Mouse (Mus musculus): ENCODE results near the gene Fut8. TPM values are rescaled to one million over a fixed set of nuclear protein-coding genes. Genes with fewer than 3 reads are reported as not detected.

Gene Fut8
- polyA plus RNA-seq (2015; fragmentation: Nextera tagmentation; extraction: Ambion mirVana), result 9.1 and 10.1 TPM in 2 replicates

- Histone ChIP-seq H3K27ac (ENCODE audit: low read depth, low read length) (peak within 1 kb of the TSS; percentile 87), H3K27me3 (replicated peaks; ENCODE audit: control insufficient read depth, insufficient read depth, low read length) (peaks cover 39% of the 10 kb centered on the region), H3K4me1 (replicated peaks; ENCODE audit: control insufficient read depth, insufficient read depth, low read length) (no peaks in the 10 kb centered on the region), H3K9ac (ENCODE audit: low read depth, low read length) (peak within 1 kb of the TSS; percentile 67), H3K4me2 (replicated peaks; ENCODE audit: low read depth) (peak within 1 kb of the TSS; percentile 87), H3K4me3 (ENCODE audit: low read depth, low read length) (peak within 1 kb of the TSS; percentile 81), H3K36me3 (ENCODE audit: control insufficient read depth, insufficient read depth) (no peaks in the 10 kb centered on the region), H3K9me3 (ENCODE audit: control insufficient read depth) (no peaks in the 10 kb centered on the region)
- under 1% methylated on average over 46 of the region's 46 CpGs for WGBS
- no peak for TF ChIP-seq CTCF (IDR thresholded peaks at IDR 0.05; ENCODE audit: low read depth)
- peak; percentile 58 for ATAC-seq
Measured at GRCm38 (mm10) chr12:77237950-77238530, at the start of gene Fut8. Fut8 (plus strand) TSS chr12:77238125.

DNA sequence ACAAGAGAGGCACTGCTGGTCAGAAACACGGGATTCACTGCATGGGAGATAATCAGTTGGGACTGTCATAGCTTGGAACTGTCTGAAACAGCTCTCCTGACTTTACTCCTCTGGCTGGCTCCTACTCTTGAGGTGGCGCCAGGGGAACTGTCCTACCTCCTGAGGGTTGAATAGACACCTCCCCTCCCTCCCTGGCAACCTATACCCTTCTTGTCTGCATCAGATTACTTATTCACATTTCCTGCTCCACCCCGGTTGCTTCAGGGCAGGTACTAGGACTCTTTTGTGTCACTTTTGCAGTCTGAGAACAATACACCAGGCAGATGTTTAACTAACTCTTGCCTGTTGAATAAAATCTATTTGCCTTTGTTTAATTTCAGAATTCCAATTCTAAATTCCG is 48.8 kb upstream of the Fut8 start:
- no peaks in the 10 kb centered on the region for H3K4me1 ChIP-seq (replicated peaks; ENCODE audit: control insufficient read depth, insufficient read depth, low read length)
- no peak overlapping the region for H3K4me2 ChIP-seq (replicated peaks; ENCODE audit: low read depth)
- no peak for TF ChIP-seq CTCF (IDR thresholded peaks at IDR 0.05; ENCODE audit: low read depth)
- no peak for ATAC-seq
- H3K27me3 ChIP-seq (replicated peaks; ENCODE audit: control insufficient read depth, insufficient read depth, low read length), result peaks cover 31% of the 10 kb centered on the region
- no peak overlapping the region for H3K27ac ChIP-seq (ENCODE audit: low read depth, low read length)
- no peak overlapping the region for H3K9ac ChIP-seq (ENCODE audit: low read depth, low read length)
- 35% methylated on average over 4 of the region's 4 CpGs for WGBS
- H3K4me3 ChIP-seq (ENCODE audit: low read depth, low read length), result no peak overlapping the region
- no peaks in the 10 kb centered on the region for H3K36me3 ChIP-seq (ENCODE audit: control insufficient read depth, insufficient read depth)
- no peaks in the 10 kb centered on the region for H3K9me3 ChIP-seq (ENCODE audit: control insufficient read depth)

- Histone ChIP-seq H3K9ac (ENCODE audit: low read depth, low read length) (no peak overlapping the region), H3K27me3 (replicated peaks; ENCODE audit: control insufficient read depth, insufficient read depth, low read length) (peaks cover 34% of the 10 kb centered on the region), H3K9me3 (ENCODE audit: control insufficient read depth) (no peaks in the 10 kb centered on the region), H3K36me3 (ENCODE audit: control insufficient read depth, insufficient read depth) (no peaks in the 10 kb centered on the region), H3K4me1 (replicated peaks; ENCODE audit: control insufficient read depth, insufficient read depth, low read length) (no peaks in the 10 kb centered on the region), H3K4me2 (replicated peaks; ENCODE audit: low read depth) (no peak overlapping the region), H3K27ac (ENCODE audit: low read depth, low read length) (no peak overlapping the region), H3K4me3 (ENCODE audit: low read depth, low read length) (no peak overlapping the region)
- 85% methylated on average over 3 of the region's 3 CpGs for WGBS
- ATAC-seq, result no peak
- TF ChIP-seq CTCF (IDR thresholded peaks at IDR 0.05; ENCODE audit: low read depth), result no peak
Measured at GRCm38 (mm10) chr12:77189933-77190446, 47.9 kb upstream of the Fut8 start.

DNA sequence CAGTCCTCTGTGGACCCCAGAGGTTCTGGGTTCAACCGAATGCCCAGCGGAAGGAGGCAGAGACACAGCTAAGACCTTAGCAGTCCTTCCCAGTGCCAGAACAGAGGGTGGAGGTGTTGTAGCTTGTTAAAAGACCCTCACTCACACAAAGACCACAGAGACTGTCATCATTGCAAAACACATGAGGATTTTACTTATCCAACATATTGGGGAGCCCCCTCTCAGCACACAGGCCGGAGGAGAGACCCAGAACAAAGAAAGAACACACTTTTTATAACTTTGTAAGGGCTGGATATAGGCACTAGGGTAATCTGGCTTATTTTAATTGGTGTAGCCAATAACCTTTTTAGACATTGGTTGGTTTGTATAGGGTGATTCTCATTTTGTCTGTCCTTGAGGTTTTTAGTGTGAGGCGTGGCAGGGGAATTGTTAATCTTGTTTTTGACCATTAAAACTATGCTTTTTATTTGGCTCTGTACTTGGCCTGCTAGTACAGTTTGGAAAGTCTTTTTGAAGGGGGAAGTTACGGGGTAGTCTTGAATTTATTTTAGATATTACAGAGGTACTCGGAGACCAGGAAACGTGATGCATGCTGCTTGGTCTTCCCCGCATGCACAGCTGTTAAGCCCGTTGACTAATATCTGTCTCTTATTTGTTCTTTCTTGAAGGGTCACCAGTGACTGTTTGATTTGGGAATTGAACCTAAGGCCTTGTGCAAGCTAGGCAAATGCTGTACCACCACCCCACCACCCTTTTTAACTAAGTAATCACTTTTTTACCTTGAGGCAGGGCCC is 46.2 kb upstream of the Fut8 start:
- Histone ChIP-seq H3K9me3 (ENCODE audit: control insufficient read depth) (no peaks in the 10 kb centered on the region), H3K36me3 (ENCODE audit: control insufficient read depth, insufficient read depth) (no peaks in the 10 kb centered on the region), H3K27ac (ENCODE audit: low read depth, low read length) (no peak overlapping the region), H3K27me3 (replicated peaks; ENCODE audit: control insufficient read depth, insufficient read depth, low read length) (peaks cover 44% of the 10 kb centered on the region), H3K4me3 (ENCODE audit: low read depth, low read length) (no peak overlapping the region), H3K9ac (ENCODE audit: low read depth, low read length) (no peak overlapping the region), H3K4me2 (replicated peaks; ENCODE audit: low read depth) (no peak overlapping the region), H3K4me1 (replicated peaks; ENCODE audit: control insufficient read depth, insufficient read depth, low read length) (no peaks in the 10 kb centered on the region)
- WGBS, result 88% methylated on average over 9 of the region's 9 CpGs
- TF ChIP-seq CTCF (IDR thresholded peaks at IDR 0.05; ENCODE audit: low read depth), result no peak
- ATAC-seq, result no peak

DNA sequence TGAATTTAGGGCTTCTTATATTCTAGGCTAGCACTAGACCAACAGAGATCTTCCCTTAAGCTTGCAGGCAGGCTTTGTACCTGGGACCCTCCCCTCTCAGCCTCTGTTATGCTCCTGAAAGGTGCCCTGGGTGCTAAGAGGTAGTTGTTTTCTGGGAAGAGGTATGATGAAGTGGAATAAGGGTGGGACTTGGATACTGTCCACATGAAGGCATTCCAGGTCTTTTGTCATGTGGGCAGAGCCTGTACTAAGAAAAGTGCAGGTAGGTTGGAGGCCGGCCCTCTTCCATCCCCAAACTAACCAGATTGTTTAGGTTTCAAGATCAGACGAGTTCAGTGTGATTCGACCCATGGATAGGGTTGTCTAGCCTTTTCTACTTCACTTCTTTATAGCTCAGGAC is 45.2 kb upstream of the Fut8 start:
- Histone ChIP-seq H3K9ac (ENCODE audit: low read depth, low read length) (no peak overlapping the region), H3K36me3 (ENCODE audit: control insufficient read depth, insufficient read depth) (no peaks in the 10 kb centered on the region), H3K9me3 (ENCODE audit: control insufficient read depth) (no peaks in the 10 kb centered on the region), H3K4me2 (replicated peaks; ENCODE audit: low read depth) (no peak overlapping the region), H3K4me3 (ENCODE audit: low read depth, low read length) (no peak overlapping the region), H3K27me3 (replicated peaks; ENCODE audit: control insufficient read depth, insufficient read depth, low read length) (peaks cover 54% of the 10 kb centered on the region), H3K27ac (ENCODE audit: low read depth, low read length) (no peak overlapping the region), H3K4me1 (replicated peaks; ENCODE audit: control insufficient read depth, insufficient read depth, low read length) (no peaks in the 10 kb centered on the region)
- no peak for ATAC-seq
- TF ChIP-seq CTCF (IDR thresholded peaks at IDR 0.05; ENCODE audit: low read depth), result no peak
- WGBS, result 55% methylated on average over 3 of the region's 3 CpGs

DNA sequence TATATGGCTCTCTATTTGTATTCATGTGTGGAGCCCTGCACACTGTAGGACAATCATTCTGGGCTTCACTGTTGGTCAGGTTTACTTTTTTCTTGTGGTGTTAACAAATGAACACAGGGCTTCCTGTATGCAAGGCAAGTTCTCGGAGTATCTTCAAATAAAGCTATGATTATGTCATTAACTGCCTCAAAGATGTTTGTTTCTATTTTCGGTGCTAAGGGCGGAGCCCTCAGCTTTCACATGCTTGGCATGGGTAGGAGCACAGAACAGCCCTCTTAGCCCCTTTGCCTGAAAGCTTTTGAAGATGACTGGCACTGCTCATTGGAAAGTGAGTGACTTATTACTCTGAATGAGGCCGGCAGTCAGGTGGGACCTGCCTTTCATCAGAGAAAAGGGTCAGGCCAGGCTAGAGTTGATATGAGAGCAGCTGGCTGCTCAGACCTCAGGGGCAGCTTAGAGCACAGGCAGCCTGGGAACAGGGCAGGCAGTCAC is 44.7 kb upstream of the Fut8 start:
- Histone ChIP-seq H3K4me1 (replicated peaks; ENCODE audit: control insufficient read depth, insufficient read depth, low read length) (no peaks in the 10 kb centered on the region), H3K9me3 (ENCODE audit: control insufficient read depth) (no peaks in the 10 kb centered on the region), H3K4me2 (replicated peaks; ENCODE audit: low read depth) (no peak overlapping the region), H3K27ac (ENCODE audit: low read depth, low read length) (no peak overlapping the region), H3K36me3 (ENCODE audit: control insufficient read depth, insufficient read depth) (no peaks in the 10 kb centered on the region), H3K27me3 (replicated peaks; ENCODE audit: control insufficient read depth, insufficient read depth, low read length) (peaks cover 52% of the 10 kb centered on the region), H3K9ac (ENCODE audit: low read depth, low read length) (no peak overlapping the region), H3K4me3 (ENCODE audit: low read depth, low read length) (no peak overlapping the region)
- no peak for TF ChIP-seq CTCF (IDR thresholded peaks at IDR 0.05; ENCODE audit: low read depth)
- WGBS, result 36% methylated on average over 4 of the region's 4 CpGs
- ATAC-seq, result peak; percentile 31; the same call in 1 of the 2 replicates

All from intestine, postnatal 0 days (tissue).